Mouse (Mus musculus): ENCODE measurements around the gene Wdhd1.

GRCm38 (mm10) chr14:47291772-47292171, 15.1 kb upstream of the Wdhd1 start:
- no peak for TF ChIP-seq MAX (IDR thresholded peaks at IDR 0.05)
- no peak for TF ChIP-seq CTCF (IDR thresholded peaks at IDR 0.05; ENCODE audit: control insufficient read depth, insufficient read depth, insufficient read length)
- TF ChIP-seq MYOG (IDR thresholded peaks at IDR 0.05; ENCODE audit: control insufficient read depth, extremely low read depth, insufficient read length) = no peak

Measured in C2C12 (cell line).